Mouse (Mus musculus): ENCODE data around the gene Epop. TPM values are rescaled to one million over a fixed set of nuclear protein-coding genes. Genes with fewer than 3 reads are reported as not detected.

Gene Epop
- polyA plus RNA-seq, 1 experiment, result 2.1 TPM

- TF ChIP-seq POLR2A (IDR thresholded peaks at IDR 0.05; ENCODE audit: low read depth, low read length), result no peak
- TF ChIP-seq CTCF (IDR thresholded peaks at IDR 0.05; ENCODE audit: extremely low read depth, insufficient read length, insufficient replicate concordance, low read depth, low read length), result peak; percentile 90; the same call in 1 of the 2 replicates
- Histone ChIP-seq H3K36me3 (ENCODE audit: control insufficient read depth, insufficient read depth, low read length) (no peaks in the 10 kb centered on the region), H3K4me1 (ENCODE audit: control insufficient read depth, insufficient read depth, insufficient read length, low read length) (0 out of 2 replicates have a peak, but pooled peaks cover 3% of the 10 kb centered on the region), H3K4me3 (ENCODE audit: low read depth, low read length) (no peak overlapping the region), H3K27ac (ENCODE audit: insufficient read depth, low read depth, low read length) (no peak overlapping the region), H3K27me3 (ENCODE audit: control insufficient read depth, insufficient read depth, low read length) (peaks cover 18% of the 10 kb centered on the region)
- WGBS, result 2% methylated on average over 6 of the region's 6 CpGs
These were observed 7.1 kb downstream of the Epop start for GRCm38 (mm10) chr11:97622440-97622839.

DNA sequence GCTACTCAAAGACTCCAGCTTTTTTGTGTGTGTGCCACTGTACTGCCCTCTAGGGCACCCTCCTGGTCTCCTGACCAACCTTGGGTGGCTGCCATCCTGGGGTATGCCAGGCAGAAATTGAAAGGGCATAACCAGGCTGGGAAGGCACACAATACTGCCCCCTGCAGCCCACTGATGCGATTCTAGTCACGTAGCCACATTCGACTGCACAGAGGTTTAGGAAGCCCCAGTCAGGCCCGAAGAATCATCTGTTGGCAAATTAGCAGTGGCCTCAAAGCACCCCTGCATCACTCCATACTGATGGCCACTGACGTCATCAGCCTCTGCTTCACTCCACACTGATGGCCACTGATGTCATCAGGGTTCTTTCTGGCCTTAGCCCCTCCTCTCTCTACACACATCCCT is 10.1 kb downstream of the Epop start:
- H3K4me1 ChIP-seq (ENCODE audit: control insufficient read depth, insufficient read depth, insufficient read length, low read length), result 0 out of 2 replicates have a peak, but pooled peaks cover 2% of the 10 kb centered on the region
- H3K27ac ChIP-seq (ENCODE audit: insufficient read depth, low read depth, low read length), result no peak overlapping the region
- TF ChIP-seq CTCF (IDR thresholded peaks at IDR 0.05; ENCODE audit: extremely low read depth, insufficient read length, insufficient replicate concordance, low read depth, low read length) (no peak), POLR2A (IDR thresholded peaks at IDR 0.05; ENCODE audit: low read depth, low read length) (no peak)
- H3K27me3 ChIP-seq (ENCODE audit: control insufficient read depth, insufficient read depth, low read length), result peaks cover 5% of the 10 kb centered on the region; the same call in 1 of the 2 replicates
- no peaks in the 10 kb centered on the region for H3K36me3 ChIP-seq (ENCODE audit: control insufficient read depth, insufficient read depth, low read length)
- H3K4me3 ChIP-seq (ENCODE audit: low read depth, low read length), result no peak overlapping the region
- 59% methylated on average over 5 of the region's 5 CpGs for WGBS

GRCm38 (mm10) chr11:97618368-97618767 is 11.1 kb downstream of the Epop start:
- no peak for TF ChIP-seq CTCF (IDR thresholded peaks at IDR 0.05; ENCODE audit: extremely low read depth, insufficient read length, insufficient replicate concordance, low read depth, low read length)
- no peak for TF ChIP-seq POLR2A (IDR thresholded peaks at IDR 0.05; ENCODE audit: low read depth, low read length)
- no peak overlapping the region for H3K27ac ChIP-seq (ENCODE audit: insufficient read depth, low read depth, low read length)

GRCm38 (mm10) chr11:97615276-97615675 is 14.2 kb downstream of the Epop start:
- Histone ChIP-seq H3K27me3 (ENCODE audit: control insufficient read depth, insufficient read depth, low read length) (peaks cover 3% of the 10 kb centered on the region; the same call in 1 of the 2 replicates), H3K27ac (ENCODE audit: insufficient read depth, low read depth, low read length) (no peak overlapping the region), H3K36me3 (ENCODE audit: control insufficient read depth, insufficient read depth, low read length) (no peaks in the 10 kb centered on the region), H3K4me3 (ENCODE audit: low read depth, low read length) (no peak overlapping the region), H3K4me1 (ENCODE audit: control insufficient read depth, insufficient read depth, insufficient read length, low read length) (0 out of 2 replicates have a peak, but pooled peaks cover 2% of the 10 kb centered on the region)
- TF ChIP-seq POLR2A (IDR thresholded peaks at IDR 0.05; ENCODE audit: low read depth, low read length), result no peak
- no peak for TF ChIP-seq CTCF (IDR thresholded peaks at IDR 0.05; ENCODE audit: extremely low read depth, insufficient read length, insufficient replicate concordance, low read depth, low read length)
- WGBS, result 83% methylated on average over 4 of the region's 4 CpGs

More at GRCm38 (mm10) chr11:97618368-97618767, 11.1 kb downstream of the Epop start:
- 0 out of 2 replicates have a peak, but pooled peaks cover 2% of the 10 kb centered on the region for H3K4me1 ChIP-seq (ENCODE audit: control insufficient read depth, insufficient read depth, insufficient read length, low read length)
- no peak overlapping the region for H3K4me3 ChIP-seq (ENCODE audit: low read depth, low read length)
- H3K27me3 ChIP-seq (ENCODE audit: control insufficient read depth, insufficient read depth, low read length), result peaks cover 3% of the 10 kb centered on the region; the same call in 1 of the 2 replicates
- 24% methylated on average over 11 of the region's 11 CpGs for WGBS
- no peaks in the 10 kb centered on the region for H3K36me3 ChIP-seq (ENCODE audit: control insufficient read depth, insufficient read depth, low read length)

DNA sequence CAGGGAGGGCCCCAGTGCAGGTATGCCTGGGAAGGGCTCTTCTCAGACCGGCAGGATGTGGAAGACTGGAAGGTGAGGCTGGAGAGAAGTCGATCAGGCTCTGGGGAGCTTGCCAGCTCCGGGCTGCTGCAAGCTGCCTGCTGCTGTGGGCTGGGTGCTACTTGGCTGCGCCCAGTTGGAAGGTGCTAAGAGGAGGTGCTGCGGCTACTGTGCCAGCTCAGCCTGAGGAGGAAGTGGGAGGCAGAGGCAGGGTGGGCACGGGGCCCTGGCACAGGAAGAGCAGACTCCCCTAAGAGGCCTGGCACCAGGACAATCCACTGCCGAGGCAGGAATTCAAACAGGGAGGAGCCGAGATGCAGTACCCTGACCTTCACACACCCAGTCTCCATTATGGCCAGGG is 18.4 kb downstream of the Epop start:
- 34% methylated on average over 8 of the region's 8 CpGs for WGBS
- no peak for TF ChIP-seq CTCF (IDR thresholded peaks at IDR 0.05; ENCODE audit: extremely low read depth, insufficient read length, insufficient replicate concordance, low read depth, low read length)
- no peak for TF ChIP-seq POLR2A (IDR thresholded peaks at IDR 0.05; ENCODE audit: low read depth, low read length)
- Histone ChIP-seq H3K36me3 (ENCODE audit: control insufficient read depth, insufficient read depth, low read length) (no peaks in the 10 kb centered on the region), H3K27ac (ENCODE audit: insufficient read depth, low read depth, low read length) (no peak overlapping the region), H3K27me3 (ENCODE audit: control insufficient read depth, insufficient read depth, low read length) (peaks cover 4% of the 10 kb centered on the region; the same call in 1 of the 2 replicates), H3K4me1 (ENCODE audit: control insufficient read depth, insufficient read depth, insufficient read length, low read length) (no peaks in the 10 kb centered on the region), H3K4me3 (ENCODE audit: low read depth, low read length) (no peak overlapping the region)

- no peak for TF ChIP-seq CTCF (IDR thresholded peaks at IDR 0.05; ENCODE audit: extremely low read depth, insufficient read length, insufficient replicate concordance, low read depth, low read length)
- no peak for TF ChIP-seq POLR2A (IDR thresholded peaks at IDR 0.05; ENCODE audit: low read depth, low read length)
- no peak overlapping the region for H3K27ac ChIP-seq (ENCODE audit: insufficient read depth, low read depth, low read length)
- 73% methylated on average over 13 of the region's 13 CpGs for WGBS
These were observed 19.8 kb downstream of the Epop start for GRCm38 (mm10) chr11:97609743-97610142.

DNA sequence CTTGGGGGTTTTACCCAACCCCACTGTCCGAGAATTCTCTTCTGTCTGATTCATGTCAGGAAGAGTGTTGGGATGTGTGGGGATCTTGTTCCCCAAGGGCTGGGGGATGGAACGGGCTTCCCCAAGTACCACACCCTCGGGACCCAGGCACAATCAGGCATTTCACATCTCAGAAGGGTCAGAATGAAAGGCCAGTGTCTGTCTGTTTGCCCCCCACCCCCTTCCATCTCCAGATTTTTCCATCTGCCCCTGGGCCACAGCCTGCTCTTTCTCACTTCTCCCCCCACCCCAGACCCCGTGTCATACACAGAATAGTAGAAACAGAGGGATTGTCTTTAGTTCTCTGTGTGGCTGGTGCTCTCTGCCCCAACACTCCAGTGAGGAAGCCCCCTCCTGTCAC is 20.6 kb downstream of the Epop start:
- H3K27me3 ChIP-seq (ENCODE audit: control insufficient read depth, insufficient read depth, low read length), result 0 out of 2 replicates have a peak, but pooled peaks cover 4% of the 10 kb centered on the region

More at GRCm38 (mm10) chr11:97609743-97610142, 19.8 kb downstream of the Epop start:
- H3K27me3 ChIP-seq (ENCODE audit: control insufficient read depth, insufficient read depth, low read length), result peaks cover 4% of the 10 kb centered on the region; the same call in 1 of the 2 replicates
- H3K4me1 ChIP-seq (ENCODE audit: control insufficient read depth, insufficient read depth, insufficient read length, low read length), result no peaks in the 10 kb centered on the region
- no peak overlapping the region for H3K4me3 ChIP-seq (ENCODE audit: low read depth, low read length)
- H3K36me3 ChIP-seq (ENCODE audit: control insufficient read depth, insufficient read depth, low read length), result no peaks in the 10 kb centered on the region

More for the DNA sequence above, 20.6 kb downstream of the Epop start:
- WGBS, result 63% methylated on average over 4 of the region's 4 CpGs
- no peak for TF ChIP-seq CTCF (IDR thresholded peaks at IDR 0.05; ENCODE audit: extremely low read depth, insufficient read length, insufficient replicate concordance, low read depth, low read length)
- Histone ChIP-seq H3K27ac (ENCODE audit: insufficient read depth, low read depth, low read length) (no peak overlapping the region), H3K36me3 (ENCODE audit: control insufficient read depth, insufficient read depth, low read length) (no peaks in the 10 kb centered on the region), H3K4me3 (ENCODE audit: low read depth, low read length) (no peak overlapping the region), H3K4me1 (ENCODE audit: control insufficient read depth, insufficient read depth, insufficient read length, low read length) (no peaks in the 10 kb centered on the region)
